Mouse (Mus musculus) lung, adult 2 months (tissue): ENCODE measurements around the gene Fancg.

Experiments
- CTCF ChIP-seq: fragments of 200-500 bp; IDR thresholded peaks from 2 replicates; pipeline ENCODE4 v1.5.1; 2011; ENCODE audit warnings: mild to moderate bottlenecking, low read length, control low read depth; ENCODE audit not compliant: insufficient read depth
- POLR2A ChIP-seq: fragments of 200-500 bp; IDR thresholded peaks from 2 replicates; pipeline ENCODE4 v1.6.1; 2011; ENCODE audit warnings: low read depth, mild to moderate bottlenecking, control low read depth, low read length, borderline replicate concordance; ENCODE audit errors: extremely low read depth

DNA sequence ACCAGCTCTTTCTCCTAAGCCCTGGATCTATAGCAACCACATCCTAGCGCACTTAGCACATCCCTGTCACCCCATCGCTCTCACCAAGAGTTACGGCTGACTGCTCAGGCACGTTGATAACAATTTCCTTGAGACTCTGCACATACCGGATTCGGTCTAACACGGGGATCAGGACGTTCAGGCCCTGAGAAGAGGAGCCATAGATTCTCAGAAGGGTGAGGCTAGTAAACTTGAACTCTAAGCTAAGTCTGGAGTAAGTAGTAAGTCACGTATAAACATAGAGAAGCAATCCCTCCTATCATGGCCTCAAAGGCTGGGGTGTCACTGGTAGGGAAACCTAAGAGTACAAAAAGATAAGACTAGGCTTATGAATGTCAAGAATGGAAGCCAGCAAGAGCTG, 20.0 kb upstream of the Fancg start:
- TF ChIP-seq CTCF, result no peak
- TF ChIP-seq POLR2A, result no peak
